Mouse (Mus musculus) intestine, postnatal 0 days (tissue): Measurements from ENCODE around the gene Fkbp4. TPM values are rescaled to one million over a fixed set of nuclear protein-coding genes. Genes with fewer than 3 reads are reported as not detected.

ENCODE experiments used
- ATAC-seq: fragments of 200-750 bp; cut with Nextera tagmentation; 2 replicates; pipeline ENCODE4 v1.8.0; 2017; ENCODE audit warnings: mild to moderate bottlenecking, moderate TSS enrichment, moderate library complexity
- H3K27ac ChIP-seq: fragments of 300-500 bp; sonication (generic); 2 replicates; pipeline ENCODE4 v1.5.1; 2014; ENCODE audit warnings: mild to moderate bottlenecking, low read depth, low read length, moderate library complexity
- H3K27me3 ChIP-seq: fragments of 300-500 bp; sonication (generic); replicated peaks from 2 replicates; pipeline ENCODE4 v1.6.1; 2014; ENCODE audit warnings: low read length, mixed read lengths; ENCODE audit not compliant: control insufficient read depth, insufficient read depth
- H3K36me3 ChIP-seq: fragments of 300-500 bp; sonication (generic); 2 replicates; pipeline ENCODE4 v1.6.1; 2014; ENCODE audit warnings: mild to moderate bottlenecking, moderate library complexity; ENCODE audit not compliant: control insufficient read depth, insufficient read depth
- H3K4me1 ChIP-seq: fragments of 300-500 bp; sonication (generic); replicated peaks from 2 replicates; pipeline ENCODE4 v1.6.1; 2014; ENCODE audit warnings: antibody characterized with exemption, low read length, mixed read lengths; ENCODE audit not compliant: control insufficient read depth, insufficient read depth
- H3K4me2 ChIP-seq: fragments of 300-500 bp; sonication (generic); replicated peaks from 2 replicates; pipeline ENCODE4 v1.6.1; 2014; ENCODE audit warnings: low read depth, mild to moderate bottlenecking, moderate library complexity
- H3K4me3 ChIP-seq: fragments of 300-500 bp; sonication (generic); 2 replicates; pipeline ENCODE4 v1.5.1; 2014; ENCODE audit warnings: low read depth, low read length
- H3K9ac ChIP-seq: fragments of 300-500 bp; sonication (generic); 2 replicates; pipeline ENCODE4 v1.6.1; 2014; ENCODE audit warnings: mild to moderate bottlenecking, low read depth, low read length
- H3K9me3 ChIP-seq: fragments of 300-500 bp; sonication (generic); 2 replicates; pipeline ENCODE4 v1.6.1; 2016; ENCODE audit warnings: mixed run types; ENCODE audit not compliant: control insufficient read depth
- CTCF ChIP-seq: sonication (generic); IDR thresholded peaks from 2 replicates; pipeline ENCODE4 v1.5.1; 2016; ENCODE audit warnings: low read depth, mild to moderate bottlenecking, control low read depth, antibody characterized with exemption, moderate library complexity
- WGBS: fragments of 180-500 bp; shearing (Covaris S2); extraction: QIAGEN DNeasy Blood & Tissue Kit; methylation state at CpG from one replicate; pipeline ENCODE4 v1.1.7; 2014; 5-methylcytosine and 5-hydroxymethylcytosine counted together
- polyA plus RNA-seq: library from polyadenylated mRNA; unstranded; fragments of >200 nt; fragmentation: Nextera tagmentation; extraction: Ambion mirVana; gene quantifications from 2 replicates; pipeline ENCODE4 v1.2.1, GENCODE M21; 2015

Gene Fkbp4
- polyA plus RNA-seq, 1 experiment from 2014 or later = 113 TPM

GRCm38 (mm10) chr6:128460321-128460720 lies 21.8 kb upstream of the Fkbp4 start:
- Histone ChIP-seq H3K9ac (no peak overlapping the region), H3K27ac (no peak overlapping the region), H3K27me3 (no peaks in the 10 kb centered on the region), H3K4me3 (no peak overlapping the region), H3K4me2 (no peak overlapping the region), H3K9me3 (no peaks in the 10 kb centered on the region), H3K4me1 (no peaks in the 10 kb centered on the region), H3K36me3 (no peaks in the 10 kb centered on the region)
- TF ChIP-seq CTCF = no peak
- 69% methylated on average over 2 of the region's 2 CpGs for WGBS
- ATAC-seq = no peak

DNA sequence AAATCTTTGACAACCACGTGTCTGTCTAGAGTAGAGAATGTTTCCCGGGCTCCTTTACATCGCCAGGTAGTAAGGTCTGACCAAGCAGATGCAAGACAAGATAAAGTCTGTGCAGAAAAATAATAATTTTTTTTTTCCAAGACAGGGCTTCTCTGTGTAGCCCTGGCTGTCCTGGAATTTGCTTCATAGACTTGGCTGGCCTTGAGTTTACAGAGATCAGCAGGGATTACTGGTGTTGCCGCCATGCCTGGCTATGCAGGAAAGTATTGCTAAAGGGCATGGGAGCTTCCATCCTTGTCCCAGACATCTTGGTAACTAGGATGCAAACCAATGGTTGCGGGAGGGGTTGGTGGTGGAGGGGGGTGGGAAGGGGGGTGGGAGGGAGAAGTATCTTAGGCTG lies 18.7 kb upstream of the Fkbp4 start:
- ATAC-seq = no peak
- 77% methylated on average over 5 of the region's 5 CpGs for WGBS
- H3K9ac ChIP-seq = no peak overlapping the region
- no peaks in the 10 kb centered on the region for H3K4me1 ChIP-seq
- TF ChIP-seq CTCF = no peak
- no peaks in the 10 kb centered on the region for H3K9me3 ChIP-seq
- no peak overlapping the region for H3K4me2 ChIP-seq
- H3K27ac ChIP-seq = no peak overlapping the region
- no peak overlapping the region for H3K4me3 ChIP-seq
- H3K27me3 ChIP-seq = no peaks in the 10 kb centered on the region
- H3K36me3 ChIP-seq = no peaks in the 10 kb centered on the region

- H3K4me3 ChIP-seq = no peak overlapping the region
- no peak overlapping the region for H3K27ac ChIP-seq
- H3K9ac ChIP-seq = no peak overlapping the region
- 73% methylated on average over 12 of the region's 12 CpGs for WGBS
- no peaks in the 10 kb centered on the region for H3K27me3 ChIP-seq
- no peaks in the 10 kb centered on the region for H3K9me3 ChIP-seq
- TF ChIP-seq CTCF = no peak
- no peaks in the 10 kb centered on the region for H3K4me1 ChIP-seq
- no peaks in the 10 kb centered on the region for H3K36me3 ChIP-seq
- no peak overlapping the region for H3K4me2 ChIP-seq
- ATAC-seq = no peak
Measured at GRCm38 (mm10) chr6:128455835-128456605, 17.5 kb upstream of the Fkbp4 start.

DNA sequence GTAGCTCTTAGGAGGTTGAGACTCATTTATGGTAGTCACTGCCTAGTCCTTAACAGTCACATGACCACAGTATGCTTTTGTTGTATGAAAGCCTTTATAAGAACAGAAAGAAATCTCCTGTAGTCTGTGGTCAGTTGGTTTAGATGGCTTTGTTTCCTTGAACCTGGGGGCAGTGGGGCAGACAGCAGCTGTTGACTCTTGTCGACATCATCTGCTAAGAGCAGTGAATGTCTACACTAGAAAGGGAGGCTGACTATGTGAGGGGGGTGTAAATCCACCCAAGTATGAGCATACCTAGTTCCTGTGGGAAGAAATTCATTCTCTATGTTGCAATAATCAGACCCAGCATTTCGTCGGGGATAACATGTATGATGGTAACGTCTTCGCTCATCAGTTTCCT lies 8.6 kb upstream of the Fkbp4 start:
- Histone ChIP-seq H3K4me3 (no peak overlapping the region), H3K27ac (no peak overlapping the region), H3K36me3 (no peaks in the 10 kb centered on the region), H3K27me3 (no peaks in the 10 kb centered on the region), H3K9ac (no peak overlapping the region), H3K9me3 (no peaks in the 10 kb centered on the region), H3K4me1 (no peaks in the 10 kb centered on the region), H3K4me2 (no peak overlapping the region)
- 93% methylated on average over 5 of the region's 5 CpGs for WGBS
- ATAC-seq = no peak
- TF ChIP-seq CTCF = no peak

GRCm38 (mm10) chr6:128445761-128446535 lies 7.5 kb upstream of the Fkbp4 start:
- Histone ChIP-seq H3K4me3 (0 out of 2 replicates have a peak overlapping the region, but pooled peaks have one; percentile 9), H3K27ac (no peak overlapping the region), H3K4me2 (peak overlapping the region; percentile 60), H3K36me3 (no peaks in the 10 kb centered on the region), H3K27me3 (no peaks in the 10 kb centered on the region), H3K9ac (no peak overlapping the region), H3K9me3 (no peaks in the 10 kb centered on the region), H3K4me1 (no peaks in the 10 kb centered on the region)
- peak; percentile 80 for ATAC-seq
- peak; percentile 87 for TF ChIP-seq CTCF
- WGBS = 17% methylated on average over 14 of the region's 14 CpGs

GRCm38 (mm10) chr6:128440238-128440637 lies 1.8 kb upstream of the Fkbp4 start:
- H3K4me3 ChIP-seq = no peak overlapping the region

More at GRCm38 (mm10) chr6:128440238-128440637, 1.8 kb upstream of the Fkbp4 start:
- Histone ChIP-seq H3K36me3 (peaks cover 7% of the 10 kb centered on the region), H3K27me3 (no peaks in the 10 kb centered on the region), H3K4me1 (no peaks in the 10 kb centered on the region; the same call in 1 of the 2 replicates), H3K4me2 (no peak overlapping the region), H3K9me3 (no peaks in the 10 kb centered on the region), H3K27ac (no peak overlapping the region), H3K9ac (no peak overlapping the region)
- TF ChIP-seq CTCF = peak; percentile 41
- WGBS = 80% methylated on average over 2 of the region's 2 CpGs
- no peak for ATAC-seq
